Mouse (Mus musculus) limb, embryonic 14.5 days (tissue): ENCODE data around the gene Rplp2. TPM values are rescaled to one million over a fixed set of nuclear protein-coding genes. Genes with fewer than 3 reads are reported as not detected.

Experiments used
- ATAC-seq: fragments of 200-750 bp; cut with Nextera tagmentation; 2 replicates; pipeline ENCODE4 v1.8.0; 2017; ENCODE audit warnings: low read depth, moderate number of reproducible peaks, moderate TSS enrichment; ENCODE audit not compliant: low FRiP score
- DNase-seq: peaks from one replicate; pipeline ENCODE4 v3.0.0-alpha.2; 2015; ENCODE audit warnings: low spot score
- H3K27ac ChIP-seq: fragments of 300-500 bp; sonication (generic); replicated peaks from 2 replicates; pipeline ENCODE4 v1.5.1; 2014; ENCODE audit warnings: low read depth, mild to moderate bottlenecking, low read length, moderate library complexity, mixed read lengths
- H3K27me3 ChIP-seq: fragments of 300-500 bp; sonication (generic); 2 replicates; pipeline ENCODE4 v1.6.1; 2014; ENCODE audit warnings: low read length, mixed read lengths; ENCODE audit not compliant: control insufficient read depth, insufficient read depth
- H3K36me3 ChIP-seq: fragments of 300-500 bp; sonication (generic); 2 replicates; pipeline ENCODE4 v1.6.1; 2014; ENCODE audit warnings: mild to moderate bottlenecking, low read length, moderate library complexity, mixed read lengths; ENCODE audit not compliant: control insufficient read depth, insufficient read depth
- H3K4me1 ChIP-seq: fragments of 300-500 bp; sonication (generic); 2 replicates; pipeline ENCODE4 v1.6.1; 2014; ENCODE audit warnings: antibody characterized with exemption, low read length, mixed read lengths; ENCODE audit not compliant: control insufficient read depth, insufficient read depth
- H3K4me2 ChIP-seq: fragments of 300-500 bp; sonication (generic); replicated peaks from 2 replicates; pipeline ENCODE4 v1.6.1; 2014; ENCODE audit warnings: low read depth, mild to moderate bottlenecking, low read length, moderate library complexity; ENCODE audit not compliant: severe bottlenecking
- H3K4me3 ChIP-seq: fragments of 300-500 bp; sonication (generic); replicated peaks from 2 replicates; pipeline ENCODE4 v1.5.1; 2014; ENCODE audit warnings: low read length
- H3K9ac ChIP-seq: fragments of 300-500 bp; sonication (generic); 2 replicates; pipeline ENCODE4 v1.6.1; 2014; ENCODE audit warnings: mild to moderate bottlenecking, low read depth, low read length, moderate library complexity; ENCODE audit not compliant: severe bottlenecking
- H3K9me3 ChIP-seq: fragments of 300-500 bp; sonication (generic); 2 replicates; pipeline ENCODE4 v1.6.1; 2016; ENCODE audit warnings: low read length; ENCODE audit not compliant: control insufficient read depth
- POLR2A ChIP-seq: fragments of 200-500 bp; IDR thresholded peaks from 2 replicates; pipeline ENCODE4 v1.8.0; 2012; ENCODE audit warnings: inconsistent platforms, mild to moderate bottlenecking, moderate library complexity, borderline replicate concordance; ENCODE audit not compliant: insufficient read depth, insufficient read length; ENCODE audit errors: extremely low read depth
- WGBS: fragments of 180-500 bp; shearing (Covaris S2); extraction: QIAGEN DNeasy Blood & Tissue Kit; methylation state at CpG from one replicate; pipeline ENCODE4 v1.1.7; 2014; 5-methylcytosine and 5-hydroxymethylcytosine counted together
- polyA plus RNA-seq, 2 experiments: library from polyadenylated mRNA; depleted of rRNA in 1 of 2; stranded (reverse) in 1 of 2; unstranded in 1 of 2; fragments of >200 nt; fragmentation: Nextera tagmentation in 1 of 2; extraction: Ambion mirVana in 1 of 2; gene quantifications; 2 replicates each; pipeline versions ENCODE4 v1.2.1 to v1.2.3; 2012 to 2014

Gene Rplp2
- polyA plus RNA-seq, 2 experiments: 1,364 to 1,375 TPM

DNA sequence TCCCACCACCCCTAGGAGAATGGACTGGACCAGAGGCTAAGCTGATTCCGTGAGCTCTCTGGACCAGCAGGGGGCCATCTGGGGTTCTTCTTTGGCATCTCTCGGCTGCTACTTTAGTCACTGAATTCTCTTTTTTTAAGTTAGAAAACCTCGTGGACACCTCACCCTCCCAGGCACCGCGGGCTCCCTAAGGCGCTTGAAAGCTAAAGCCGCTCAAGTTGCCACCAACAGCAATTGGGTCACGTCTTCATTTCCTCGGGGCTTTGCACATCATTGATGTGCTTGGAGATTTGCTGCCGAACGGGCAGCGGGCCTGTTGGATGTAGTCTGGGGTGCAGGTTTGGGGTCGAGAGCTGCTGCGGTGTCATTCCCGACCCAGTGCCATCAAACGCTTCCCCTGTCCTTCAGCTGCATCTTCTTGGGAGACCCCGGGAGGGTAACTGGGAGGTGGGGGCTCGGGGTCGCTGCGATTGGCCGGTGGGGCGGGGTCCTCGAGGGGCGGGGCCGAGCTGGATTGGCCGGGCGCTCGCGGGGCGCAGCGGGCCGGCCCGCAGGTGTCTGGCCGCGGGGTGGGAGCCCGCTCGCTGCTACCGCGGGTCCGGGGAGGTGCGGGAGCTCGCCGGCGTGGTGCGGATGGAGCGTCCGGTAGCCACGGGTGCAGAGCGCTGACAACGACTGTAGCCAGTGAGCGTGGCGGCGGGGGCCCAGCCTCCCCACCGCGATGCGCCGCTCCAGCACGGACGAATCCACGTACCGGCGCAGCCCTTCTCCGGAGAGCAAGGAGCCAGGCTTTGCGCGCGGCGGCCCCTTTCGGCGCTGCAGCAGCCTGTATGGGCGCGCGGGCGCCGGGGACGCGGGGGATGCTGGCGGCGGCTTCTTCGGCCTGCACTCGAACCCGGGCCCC, 34.6 kb downstream of the Rplp2 start:
- no peak overlapping the region for H3K27ac ChIP-seq
- WGBS: 1% methylated on average over 47 of the region's 81 CpGs

DNA sequence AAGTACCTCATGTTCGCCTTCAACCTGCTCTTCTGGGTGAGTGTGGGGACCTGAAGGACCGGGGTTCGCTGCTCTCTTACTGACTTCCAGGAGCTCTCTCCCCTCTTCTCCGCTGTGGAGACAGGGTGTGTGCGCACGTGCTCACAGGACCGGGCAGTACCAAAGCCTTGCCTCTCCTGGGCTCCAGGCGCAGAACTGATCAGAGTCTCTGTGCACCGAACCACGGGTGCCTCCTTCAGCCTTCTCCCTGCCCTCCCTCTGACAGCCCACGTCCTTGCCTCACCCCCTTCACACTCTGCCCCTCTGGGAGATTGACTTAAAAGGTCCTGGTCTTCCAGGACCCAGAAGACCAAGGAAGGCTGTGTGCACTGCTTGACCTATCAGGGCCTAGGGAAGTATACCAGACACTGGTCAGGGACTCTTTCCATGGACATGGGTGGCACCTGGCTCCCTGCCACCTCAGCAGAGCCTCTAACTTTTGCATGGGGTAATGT, 35.4 kb downstream of the Rplp2 start:
- DNase-seq (no peak), ATAC-seq (no peak)
- H3K27ac ChIP-seq: no peak overlapping the region
- no peaks in the 10 kb centered on the region for H3K36me3 ChIP-seq
- TF ChIP-seq POLR2A: no peak
- WGBS: 10% methylated on average over 11 of the region's 11 CpGs
- no peaks in the 10 kb centered on the region for H3K9me3 ChIP-seq
- H3K27me3 ChIP-seq: peaks cover 7% of the 10 kb centered on the region; the same call in 1 of the 2 replicates
- peak overlapping the region; percentile 50; the same call in 1 of the 2 replicates for H3K9ac ChIP-seq
- H3K4me3 ChIP-seq: peak overlapping the region; percentile 56
- peak overlapping the region; percentile 96 for H3K4me2 ChIP-seq
- peaks cover 25% of the 10 kb centered on the region for H3K4me1 ChIP-seq

More for the DNA sequence above, 34.6 kb downstream of the Rplp2 start:
- Histone ChIP-seq H3K9ac (peak overlapping the region; percentile 50), H3K4me3 (peak overlapping the region; percentile 56), H3K36me3 (no peaks in the 10 kb centered on the region), H3K4me2 (peak overlapping the region; percentile 96), H3K4me1 (peaks cover 33% of the 10 kb centered on the region), H3K27me3 (peaks cover 7% of the 10 kb centered on the region; the same call in 1 of the 2 replicates), H3K9me3 (no peaks in the 10 kb centered on the region)
- ATAC-seq: peak; percentile 29; the same call in 1 of the 2 replicates
- TF ChIP-seq POLR2A: no peak
- DNase-seq: peak; percentile 57

DNA sequence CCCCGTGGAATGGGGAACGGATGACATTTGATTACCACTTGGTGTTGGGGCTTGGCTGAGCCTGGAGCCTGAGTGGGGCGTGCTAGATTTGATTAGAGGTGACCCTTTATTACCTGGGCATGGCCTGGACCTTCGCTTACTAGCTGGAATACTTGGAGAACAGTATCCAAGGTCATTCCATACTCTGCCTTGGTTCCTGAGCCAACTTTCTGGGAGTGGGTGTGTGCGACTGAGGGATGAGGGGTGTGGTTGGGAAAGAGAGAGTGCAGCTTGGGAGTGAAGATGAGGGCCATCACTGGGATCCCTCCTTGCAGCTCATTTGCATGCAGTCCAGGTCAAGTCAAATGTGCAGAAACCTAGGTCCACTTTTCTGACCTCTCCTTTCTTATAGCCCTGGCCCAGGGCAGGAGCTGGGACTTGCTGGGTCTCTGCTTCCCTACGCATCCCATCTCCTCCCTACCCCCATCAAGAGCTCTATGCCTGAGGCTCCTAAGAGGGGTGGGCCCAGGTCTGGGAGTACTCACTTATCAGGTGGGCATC, 36.0 kb downstream of the Rplp2 start:
- Histone ChIP-seq H3K4me1 (peaks cover 20% of the 10 kb centered on the region), H3K36me3 (no peaks in the 10 kb centered on the region), H3K9me3 (no peaks in the 10 kb centered on the region), H3K27ac (no peak overlapping the region), H3K4me3 (no peak overlapping the region), H3K4me2 (no peak overlapping the region), H3K9ac (no peak overlapping the region), H3K27me3 (peaks cover 7% of the 10 kb centered on the region; the same call in 1 of the 2 replicates)
- ATAC-seq (no peak), DNase-seq (no peak)
- no peak for TF ChIP-seq POLR2A
- WGBS: 81% methylated on average over 5 of the region's 6 CpGs

- WGBS: 58% methylated on average over 4 of the region's 5 CpGs
- ATAC-seq (no peak), DNase-seq (no peak)
- H3K4me3 ChIP-seq: no peak overlapping the region
- TF ChIP-seq POLR2A: no peak
- no peaks in the 10 kb centered on the region for H3K9me3 ChIP-seq
- H3K27ac ChIP-seq: no peak overlapping the region
- peaks cover 7% of the 10 kb centered on the region; the same call in 1 of the 2 replicates for H3K27me3 ChIP-seq
- no peak overlapping the region for H3K9ac ChIP-seq
- no peak overlapping the region for H3K4me2 ChIP-seq
- H3K4me1 ChIP-seq: peaks cover 20% of the 10 kb centered on the region
- H3K36me3 ChIP-seq: no peaks in the 10 kb centered on the region
Observed at GRCm38 (mm10) chr7:141484186-141485120, 37.3 kb downstream of the Rplp2 start.

DNA sequence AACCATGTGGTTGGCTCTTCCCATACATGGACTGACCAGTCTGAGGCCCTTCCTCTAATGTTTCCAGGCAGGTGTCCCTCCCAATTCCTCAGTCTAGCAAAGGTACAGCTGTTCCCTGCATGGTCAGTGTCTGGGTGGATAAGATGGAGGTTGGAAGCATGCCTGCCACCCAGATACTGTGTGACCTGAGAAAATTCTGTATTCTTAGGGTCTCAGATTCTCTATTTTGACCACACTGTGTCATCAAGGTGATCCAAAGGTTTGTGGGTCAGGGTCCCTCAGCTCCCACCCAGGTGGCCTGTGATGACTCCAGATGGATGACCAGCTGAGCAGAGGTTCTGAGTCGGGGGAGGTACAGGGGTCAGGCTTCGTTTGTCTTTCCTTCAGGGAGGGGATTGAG, 38.0 kb downstream of the Rplp2 start:
- WGBS: 49% methylated on average over 2 of the region's 2 CpGs
- ATAC-seq (no peak), DNase-seq (no peak)
- H3K27ac ChIP-seq: no peak overlapping the region
- peaks cover 20% of the 10 kb centered on the region for H3K4me1 ChIP-seq
- H3K4me2 ChIP-seq: no peak overlapping the region
- no peak for TF ChIP-seq POLR2A
- H3K9ac ChIP-seq: no peak overlapping the region
- H3K36me3 ChIP-seq: no peaks in the 10 kb centered on the region
- H3K4me3 ChIP-seq: no peak overlapping the region
- no peaks in the 10 kb centered on the region for H3K9me3 ChIP-seq
- peaks cover 7% of the 10 kb centered on the region; the same call in 1 of the 2 replicates for H3K27me3 ChIP-seq
